Mouse (Mus musculus) embryonic fibroblast, embryonic 13.5 days (primary cell): ENCODE results near the gene Spata31d1d. TPM values are rescaled to one million over a fixed set of nuclear protein-coding genes. Genes with fewer than 3 reads are reported as not detected.
"Not testable (repeated sequence)": the region's sequence is repeated elsewhere in the genome, so short reads cannot be mapped to it uniquely, and the experiment has no call there.

Experiments
- H3K27ac ChIP-seq: 2 replicates; pipeline ENCODE4 v1.5.1; 2012; ENCODE audit warnings: low read length, control low read depth, inconsistent platforms; ENCODE audit not compliant: insufficient read depth
- H3K4me1 ChIP-seq: 2 replicates; pipeline ENCODE4 v1.6.1; 2011; ENCODE audit warnings: low read length; ENCODE audit not compliant: control insufficient read depth, insufficient read depth
- H3K4me3 ChIP-seq: 2 replicates; pipeline ENCODE4 v1.5.1; 2011; ENCODE audit warnings: mild to moderate bottlenecking, control low read depth, low read length; ENCODE audit not compliant: insufficient read depth
- CTCF ChIP-seq: IDR thresholded peaks from 2 replicates; pipeline ENCODE4 v1.5.1; 2011; ENCODE audit warnings: mild to moderate bottlenecking, control low read depth, low read length, moderate library complexity, borderline replicate concordance; ENCODE audit not compliant: insufficient read depth
- POLR2A ChIP-seq: IDR thresholded peaks from 2 replicates; pipeline ENCODE4 v1.6.1; 2011; ENCODE audit warnings: low read depth, mild to moderate bottlenecking, control low read depth, low read length, moderate library complexity
- polyA plus RNA-seq: library from polyadenylated mRNA; stranded (reverse); fragments of >200 nt; gene quantifications from 2 replicates; pipeline ENCODE4 v1.2.4, GENCODE M21; 2011; ENCODE audit warnings: low read depth; ENCODE audit not compliant: missing spikeins, insufficient read length

Gene Spata31d1d
- polyA plus RNA-seq, 1 experiment = not detected

DNA sequence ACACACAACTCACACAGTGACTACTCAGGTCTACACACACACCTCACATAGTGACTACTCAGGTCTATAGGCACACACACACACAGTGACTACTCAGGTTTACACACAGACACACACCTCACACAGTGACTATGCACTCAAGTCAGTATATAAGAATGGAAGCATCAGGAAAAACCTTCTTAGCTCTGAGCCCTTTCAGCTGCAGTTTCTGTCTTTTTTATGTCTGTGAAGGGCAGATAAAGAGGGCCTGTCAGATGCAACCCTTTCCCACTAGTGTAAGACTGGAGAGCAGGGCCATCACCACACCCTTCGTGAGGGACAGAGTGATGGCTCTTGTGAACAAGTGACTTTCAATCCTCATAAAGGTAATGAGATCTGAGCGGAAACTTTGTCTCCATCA is 6.9 kb upstream of the Spata31d1d start:
- Histone ChIP-seq H3K4me3 (no peak overlapping the region), H3K27ac (no peak overlapping the region), H3K4me1 (no peaks in the 10 kb centered on the region)
- no peak for TF ChIP-seq POLR2A
- TF ChIP-seq CTCF = no peak

DNA sequence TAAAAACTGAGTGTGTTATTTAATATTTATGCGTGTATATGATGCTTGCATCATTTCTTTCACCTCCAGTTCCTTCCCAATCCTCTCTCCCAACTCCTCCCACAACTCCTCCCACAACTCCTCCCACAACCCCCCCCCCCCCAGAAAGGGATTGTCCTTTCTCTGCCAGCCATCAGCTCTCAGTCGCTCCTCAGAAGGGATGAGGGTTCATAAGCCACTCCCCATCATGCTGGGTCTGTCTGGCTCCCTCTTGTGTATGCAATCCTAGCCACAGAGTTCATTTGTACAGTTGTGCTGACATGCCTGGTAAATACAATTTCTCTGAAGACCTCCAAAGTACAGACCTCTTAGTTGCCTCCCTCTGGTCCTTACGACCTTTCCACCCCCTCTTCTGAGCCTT is 3.6 kb upstream of the Spata31d1d start:
- Histone ChIP-seq H3K4me3 (no peak overlapping the region), H3K4me1 (no peaks in the 10 kb centered on the region), H3K27ac (no peak overlapping the region)
- TF ChIP-seq CTCF = no peak
- no peak for TF ChIP-seq POLR2A

DNA sequence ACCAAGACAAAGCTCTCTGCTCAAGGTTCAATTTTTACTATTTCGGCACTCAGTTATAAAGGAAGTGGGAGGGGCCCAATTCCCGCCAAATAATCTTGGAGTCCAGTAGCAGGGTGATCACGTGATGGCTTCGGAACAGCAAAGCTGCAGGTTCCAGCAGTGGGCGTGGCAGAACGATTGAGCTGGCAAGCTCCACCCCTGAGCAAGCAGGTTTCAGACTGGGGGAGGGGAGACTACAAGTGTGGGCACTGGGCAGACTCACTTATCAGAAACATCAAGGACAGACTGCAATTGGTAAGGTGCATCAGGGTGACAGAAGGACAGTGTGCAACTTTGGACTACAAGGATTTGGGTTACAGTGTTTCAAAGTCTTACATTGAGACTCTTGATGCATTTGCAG is 2.8 kb upstream of the Spata31d1d start:
- not testable (repeated sequence) for H3K4me3 ChIP-seq, H3K27ac ChIP-seq, H3K4me1 ChIP-seq

DNA sequence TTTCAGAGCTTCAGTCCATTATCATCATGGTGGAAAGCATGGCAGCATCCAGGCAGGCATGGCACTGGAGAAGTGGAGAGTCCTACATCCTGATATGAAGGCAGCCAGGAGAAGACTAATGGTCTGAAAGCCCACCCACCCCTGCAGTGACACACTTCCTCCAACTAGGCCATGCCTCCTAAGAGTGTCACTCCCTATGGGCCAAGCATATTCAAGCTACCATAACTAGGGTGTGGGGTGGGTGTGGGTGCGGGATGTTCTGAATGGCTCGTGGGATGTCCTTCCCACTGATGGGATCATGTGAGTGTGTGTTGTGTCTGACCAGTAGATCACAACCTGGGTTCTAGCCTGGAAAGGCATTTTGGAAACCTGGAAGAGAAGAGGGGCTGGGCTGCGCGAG is 2.4 kb upstream of the Spata31d1d start:
- Histone ChIP-seq H3K4me1 (no peaks in the 10 kb centered on the region), H3K27ac (no peak overlapping the region), H3K4me3 (no peak overlapping the region)
- TF ChIP-seq POLR2A (no peak), CTCF (no peak)

DNA sequence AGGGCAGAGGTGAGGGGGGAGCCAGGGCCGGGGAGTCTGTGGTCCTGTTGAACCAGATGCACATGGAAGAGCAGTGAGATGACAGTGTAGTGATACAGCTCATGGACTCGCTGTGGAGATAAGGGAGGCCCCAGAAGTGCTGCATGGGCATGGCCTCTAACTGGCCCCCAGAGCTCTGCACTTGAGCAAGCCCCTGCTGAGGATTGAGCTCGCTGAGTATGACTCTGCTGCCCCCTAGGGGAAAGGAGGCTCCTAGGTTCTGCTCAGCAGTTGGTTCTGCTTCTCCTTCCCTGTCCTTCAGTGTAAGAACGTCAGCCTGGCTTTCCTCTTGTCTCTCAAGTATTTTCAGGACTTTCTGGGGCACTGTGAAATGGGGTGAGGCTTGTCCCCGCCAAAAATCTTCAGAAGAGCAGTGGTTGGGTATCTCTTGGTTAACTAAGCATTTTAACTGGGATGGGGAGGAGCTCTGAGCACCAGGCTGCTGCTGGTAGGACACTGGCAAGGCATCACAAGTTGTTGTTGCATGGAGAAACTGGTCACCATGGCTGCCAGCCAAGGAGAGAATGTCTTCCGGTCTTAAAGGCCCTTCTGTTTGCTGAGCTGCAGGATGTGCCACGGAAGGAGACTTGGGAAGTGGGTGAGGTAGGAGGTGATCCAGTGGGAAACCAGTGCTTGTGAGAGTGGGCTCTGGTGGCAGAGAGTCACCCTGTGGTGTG is 3.0 kb downstream of the Spata31d1d start:
- H3K27ac ChIP-seq = no peak overlapping the region
- no peaks in the 10 kb centered on the region for H3K4me1 ChIP-seq
- no peak overlapping the region for H3K4me3 ChIP-seq
- peak; percentile 83 for TF ChIP-seq CTCF
- TF ChIP-seq POLR2A = no peak

DNA sequence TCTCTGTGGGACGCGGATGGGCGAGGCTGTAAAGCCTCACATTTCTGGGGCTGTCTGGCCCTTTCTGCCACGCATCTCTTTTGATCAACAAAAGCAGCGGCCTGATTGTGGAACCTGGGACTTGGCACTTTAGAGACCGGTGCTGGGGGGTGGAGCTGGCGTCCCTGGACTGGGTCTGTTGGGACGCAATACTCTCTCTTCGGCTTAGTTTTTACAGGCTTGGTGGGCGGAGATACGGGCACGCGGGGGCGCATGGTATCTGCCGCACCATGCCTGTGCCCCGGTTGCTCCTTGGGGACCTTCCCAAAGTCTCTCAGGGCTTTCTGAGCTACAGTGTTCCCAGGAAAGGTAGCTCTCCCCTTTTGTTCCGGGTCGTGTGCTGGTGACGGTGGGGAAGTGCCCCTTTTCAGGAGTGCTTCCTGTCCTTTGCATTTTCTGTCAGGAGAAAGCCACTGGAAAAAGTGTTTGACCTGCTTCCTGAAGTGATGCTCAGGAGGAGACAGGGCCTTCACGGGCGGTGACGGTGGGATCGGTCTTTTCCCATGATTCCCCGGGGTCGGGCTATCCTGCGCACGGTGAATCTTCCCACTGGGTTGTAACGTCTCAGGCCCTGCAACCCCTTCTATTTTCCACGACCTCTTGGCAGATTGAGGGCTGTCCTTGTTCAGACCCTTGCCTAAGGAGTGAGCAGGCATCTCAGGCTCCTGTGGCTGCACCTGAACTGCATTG is 5.2 kb downstream of the Spata31d1d start:
- Histone ChIP-seq H3K27ac (no peak overlapping the region), H3K4me3 (no peak overlapping the region), H3K4me1 (no peaks in the 10 kb centered on the region)
- TF ChIP-seq POLR2A (no peak), CTCF (no peak)

DNA sequence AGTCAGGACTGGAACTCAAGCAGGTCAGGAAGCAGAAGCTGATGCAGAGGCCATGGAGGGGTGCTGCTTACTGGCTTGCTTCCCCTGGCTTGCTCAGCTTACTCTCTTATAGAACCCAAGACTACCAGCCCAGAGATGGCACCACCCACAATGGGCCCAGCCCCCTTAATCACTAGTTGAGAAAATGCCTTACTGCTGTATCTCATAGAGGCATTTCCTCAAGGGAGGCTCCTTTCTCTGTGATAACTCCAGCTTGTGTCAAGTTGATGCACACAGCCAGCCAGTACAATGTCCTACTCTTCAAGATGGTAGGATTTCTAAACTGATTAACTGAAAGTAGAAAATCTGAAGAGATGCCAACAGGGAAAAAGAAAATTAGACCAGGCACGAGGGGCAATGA is 9.5 kb downstream of the Spata31d1d start:
- H3K4me1 ChIP-seq, H3K4me3 ChIP-seq, H3K27ac ChIP-seq: not testable (repeated sequence)

DNA sequence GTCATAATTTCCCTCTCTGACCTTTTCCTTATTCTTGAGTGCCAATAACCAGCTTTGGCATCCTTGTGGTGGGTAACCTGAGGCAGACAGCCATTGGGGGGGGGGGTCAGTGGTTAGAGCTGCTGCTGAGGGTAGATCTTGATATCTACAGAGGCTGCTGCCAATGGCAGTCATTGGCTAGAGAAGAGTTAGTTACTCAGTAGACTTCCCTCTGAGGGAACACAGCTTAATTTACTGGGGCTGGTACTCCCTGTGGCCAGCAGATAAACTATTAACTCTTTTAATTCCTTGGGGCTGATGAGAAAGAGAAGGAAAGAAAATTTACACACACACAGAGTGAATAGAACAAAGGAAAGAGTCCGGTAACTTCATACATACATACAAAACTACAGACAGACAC is 12.1 kb downstream of the Spata31d1d start:
- H3K4me1 ChIP-seq = no peaks in the 10 kb centered on the region
- H3K4me3 ChIP-seq = no peak overlapping the region
- no peak overlapping the region for H3K27ac ChIP-seq
- TF ChIP-seq POLR2A (no peak), CTCF (no peak)

DNA sequence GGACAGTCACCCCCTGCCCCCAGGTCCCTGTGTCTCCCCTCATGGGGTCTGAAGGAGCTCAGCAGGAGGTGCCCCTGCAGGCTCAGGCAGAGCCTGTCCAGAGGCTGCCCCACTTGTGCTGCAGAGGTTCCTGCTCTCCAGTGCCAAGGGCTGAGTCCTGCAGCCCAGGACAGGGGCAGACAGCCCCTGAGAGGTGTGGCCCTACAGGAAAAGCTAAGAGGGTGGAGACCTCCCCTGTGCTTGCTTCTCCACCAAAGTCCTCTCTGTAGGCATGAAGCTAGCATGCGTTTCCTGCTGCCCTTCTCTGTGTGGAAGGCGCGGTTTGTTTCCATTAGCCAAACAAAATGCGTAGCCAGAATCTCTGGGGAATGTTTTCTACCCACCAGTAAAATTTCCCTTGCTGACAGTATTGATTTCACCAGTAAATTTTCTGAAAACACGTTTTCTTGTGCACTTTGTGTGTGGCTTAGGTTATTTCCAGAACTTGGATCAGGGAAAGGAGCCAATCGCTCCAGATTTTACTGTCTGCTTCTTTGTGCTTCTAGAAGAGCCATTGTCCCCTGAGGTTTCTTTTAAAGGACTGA is 12.6 kb downstream of the Spata31d1d start:
- not testable (repeated sequence) for H3K27ac ChIP-seq, H3K4me3 ChIP-seq, H3K4me1 ChIP-seq

DNA sequence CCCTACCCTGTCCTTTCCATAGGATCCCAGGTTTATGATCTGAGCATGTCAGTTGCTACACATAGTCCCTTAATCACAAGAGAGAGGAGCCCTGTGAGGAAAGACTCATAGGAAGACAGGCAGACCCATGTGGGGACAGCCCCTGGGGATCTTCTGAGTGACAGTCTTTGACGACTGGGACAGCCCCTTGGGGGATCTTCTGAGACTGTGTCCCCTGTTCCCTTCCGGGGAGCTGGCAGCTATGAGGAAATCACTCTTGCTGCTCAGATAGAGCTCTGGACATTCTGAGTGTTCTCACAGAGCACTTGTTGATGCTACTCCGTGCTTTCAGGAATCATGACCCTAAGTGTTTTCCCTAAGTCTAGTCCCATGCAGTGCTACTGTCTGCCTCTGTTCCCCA is 17.8 kb downstream of the Spata31d1d start:
- Histone ChIP-seq H3K27ac (no peak overlapping the region), H3K4me1 (no peaks in the 10 kb centered on the region), H3K4me3 (no peak overlapping the region)
- TF ChIP-seq POLR2A = no peak

DNA sequence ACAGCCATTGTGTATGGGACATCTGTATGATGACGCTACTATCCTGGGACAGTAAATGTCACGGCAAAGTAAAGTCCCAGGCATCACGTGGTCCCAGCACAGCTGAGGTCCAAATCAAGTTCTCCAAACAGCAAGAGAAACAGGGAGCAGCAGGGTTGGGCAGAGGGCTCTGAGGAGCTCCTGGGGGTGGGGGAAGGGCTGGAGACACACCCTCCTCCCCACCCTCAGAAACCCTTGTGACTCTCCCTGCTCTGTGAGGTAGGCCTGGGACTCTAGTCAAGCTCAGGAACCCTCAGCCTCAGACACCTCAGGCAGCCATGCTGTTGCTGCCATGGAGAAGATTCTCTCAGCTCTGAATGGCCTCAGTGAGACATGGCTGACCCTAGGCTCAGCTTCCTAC is 19.6 kb downstream of the Spata31d1d start, which contains the start of gene Spata31d1b:
Gene Spata31d1b (plus strand): TSS at position 301 of the 400 bp plus-strand sequence.
- not testable (repeated sequence) for H3K4me1 ChIP-seq, H3K27ac ChIP-seq, H3K4me3 ChIP-seq
